Mouse (Mus musculus) MEL (cell line): ENCODE measurements around the gene St6gal1. TPM values are rescaled to one million over a fixed set of nuclear protein-coding genes. Genes with fewer than 3 reads are reported as not detected.

Experiments
- DNase-seq: peaks from one replicate; pipeline ENCODE4 v3.0.0; 2011; ENCODE audit warnings: low read depth, low spot score
- H3K27ac ChIP-seq: 2 replicates; pipeline ENCODE4 v1.5.1; 2012; ENCODE audit warnings: low read depth, mild to moderate bottlenecking, control low read depth, low read length, moderate library complexity; ENCODE audit not compliant: control insufficient read depth
- H3K27me3 ChIP-seq, 2 experiments: fragments of 150-350 bp in 1 of 2; sonication (generic) in 1 of 2; 2 replicates each; pipeline ENCODE4 v1.6.1; 2012; ENCODE audit warnings: low read length in 2 of 2, mild to moderate bottlenecking in 2 of 2, improper control_type of control experiment in 1 of 2, moderate library complexity in 1 of 2; ENCODE audit not compliant: insufficient read depth in 2 of 2, control insufficient read depth in 1 of 2
- H3K36me3 ChIP-seq, 2 experiments: 2 replicates each; pipeline ENCODE4 v1.6.1; 2012 to 2014; ENCODE audit warnings: low read length in 2 of 2, improper control_type of control experiment in 1 of 2, inconsistent platforms in 1 of 2, mild to moderate bottlenecking in 1 of 2; ENCODE audit not compliant: insufficient read depth in 2 of 2, control insufficient read depth in 1 of 2
- H3K4me1 ChIP-seq, 2 experiments: fragments of 150-350 bp in 1 of 2; sonication (generic) in 1 of 2; 2 replicates each; pipeline ENCODE4 v1.6.1; 2012; ENCODE audit warnings: low read length in 2 of 2, improper control_type of control experiment in 1 of 2, mild to moderate bottlenecking in 1 of 2; ENCODE audit not compliant: insufficient read depth in 2 of 2, control insufficient read depth in 1 of 2
- H3K4me3 ChIP-seq, 2 experiments: fragments of 150-350 bp in 1 of 2; sonication (generic) in 1 of 2; 2 replicates each; pipeline ENCODE4 v1.5.1; 2012; ENCODE audit warnings: low read depth in 2 of 2, low read length in 2 of 2, mild to moderate bottlenecking in 2 of 2, moderate library complexity in 2 of 2, control low read depth in 1 of 2, improper control_type of control experiment in 1 of 2; ENCODE audit not compliant: control insufficient read depth in 1 of 2, insufficient read depth in 1 of 2
- H3K79me2 ChIP-seq: 2 replicates; pipeline ENCODE4 v1.6.1; 2012; ENCODE audit warnings: mild to moderate bottlenecking, low read length, moderate library complexity; ENCODE audit not compliant: control insufficient read depth, poor library complexity, insufficient read depth
- H3K9ac ChIP-seq: 2 replicates; pipeline ENCODE4 v1.6.1; 2012; ENCODE audit warnings: low read depth, mild to moderate bottlenecking, control low read depth, low read length, moderate library complexity; ENCODE audit not compliant: control insufficient read depth, poor library complexity, severe bottlenecking
- H3K9me3 ChIP-seq: fragments of 150-350 bp; sonication (generic); replicated peaks from 2 replicates; pipeline ENCODE4 v1.6.1; 2012; ENCODE audit warnings: mild to moderate bottlenecking, low read length, improper control_type of control experiment, moderate library complexity; ENCODE audit not compliant: insufficient read depth
- BHLHE40 ChIP-seq: IDR thresholded peaks from 2 replicates; pipeline ENCODE4 v1.6.1; 2012; ENCODE audit warnings: low read depth, mild to moderate bottlenecking, inconsistent platforms, low read length, improper control_type of control experiment, borderline replicate concordance
- CHD2 ChIP-seq: IDR thresholded peaks from 2 replicates; pipeline ENCODE4 v1.6.1; 2011; ENCODE audit warnings: low read length, improper control_type of control experiment
- E2F4 ChIP-seq: IDR thresholded peaks from 2 replicates; pipeline ENCODE4 v1.6.1; 2011; ENCODE audit warnings: low read depth, low read length, improper control_type of control experiment, borderline replicate concordance
- GATA1 ChIP-seq: IDR thresholded peaks from 2 replicates; pipeline ENCODE4 v1.6.1; 2011; ENCODE audit warnings: low read depth, low read length, improper control_type of control experiment
- HCFC1 ChIP-seq: IDR thresholded peaks from 2 replicates; pipeline ENCODE4 v1.6.1; 2012; ENCODE audit warnings: low read depth, mild to moderate bottlenecking, inconsistent platforms, low read length, improper control_type of control experiment, moderate library complexity
- KAT2A ChIP-seq: conservative IDR thresholded peaks from 2 replicates; pipeline ENCODE4 v1.6.1; 2012; ENCODE audit warnings: low read depth, low read length, improper control_type of control experiment, inconsistent platforms
- MAFK ChIP-seq: IDR thresholded peaks from 2 replicates; pipeline ENCODE4 v1.6.1; 2011; ENCODE audit warnings: low read depth, mild to moderate bottlenecking, low read length, improper control_type of control experiment, borderline replicate concordance
- MAX ChIP-seq: IDR thresholded peaks from 2 replicates; pipeline ENCODE4 v1.6.1; 2011; ENCODE audit warnings: low read length, improper control_type of control experiment
- MAZ ChIP-seq: IDR thresholded peaks from 2 replicates; pipeline ENCODE4 v1.6.1; 2012; ENCODE audit warnings: low read depth, mild to moderate bottlenecking, inconsistent platforms, low read length, improper control_type of control experiment
- MEF2A ChIP-seq: IDR thresholded peaks from 2 replicates; pipeline ENCODE4 v1.6.1; 2014; ENCODE audit warnings: low read depth, mild to moderate bottlenecking, inconsistent platforms, low read length, improper control_type of control experiment; ENCODE audit not compliant: poor library complexity, insufficient replicate concordance, severe bottlenecking; ENCODE audit errors: extremely low read depth
- MXI1 ChIP-seq: IDR thresholded peaks from 2 replicates; pipeline ENCODE4 v1.6.1; 2011; ENCODE audit warnings: mild to moderate bottlenecking, low read depth, low read length, improper control_type of control experiment
- MYB ChIP-seq: IDR thresholded peaks from 2 replicates; pipeline ENCODE4 v1.6.1; 2011; ENCODE audit warnings: mild to moderate bottlenecking, low read depth, low read length, improper control_type of control experiment
- NELFE ChIP-seq: IDR thresholded peaks from 2 replicates; pipeline ENCODE4 v1.6.1; 2011; ENCODE audit warnings: low read depth, low read length, improper control_type of control experiment
- NRF1 ChIP-seq: IDR thresholded peaks from 2 replicates; pipeline ENCODE4 v1.6.1; 2014; ENCODE audit warnings: low read depth, mild to moderate bottlenecking, inconsistent platforms, low read length, improper control_type of control experiment, moderate library complexity; ENCODE audit not compliant: poor library complexity, insufficient read depth, severe bottlenecking
- POLR2A ChIP-seq, 2 experiments: IDR thresholded peaks; 2 replicates each; pipeline ENCODE4 v1.6.1; 2011 to 2012; ENCODE audit warnings: low read length in 2 of 2, mild to moderate bottlenecking in 2 of 2, control low read depth in 1 of 2, improper control_type of control experiment in 1 of 2, low read depth in 1 of 2, moderate library complexity in 1 of 2; ENCODE audit not compliant: control insufficient read depth in 1 of 2, insufficient read depth in 1 of 2, poor library complexity in 1 of 2
- POLR2AphosphoS5 ChIP-seq: IDR thresholded peaks from 2 replicates; pipeline ENCODE4 v1.6.1; 2012; ENCODE audit warnings: low read depth, borderline replicate concordance, mild to moderate bottlenecking, inconsistent platforms, low read length, moderate library complexity, mixed read lengths
- RAD21 ChIP-seq: IDR thresholded peaks from 2 replicates; pipeline ENCODE4 v1.6.1; 2011; ENCODE audit warnings: mild to moderate bottlenecking, low read depth, low read length, improper control_type of control experiment
- RCOR1 ChIP-seq: IDR thresholded peaks from 2 replicates; pipeline ENCODE4 v1.6.1; 2012; ENCODE audit warnings: low read depth, mild to moderate bottlenecking, inconsistent platforms, low read length, improper control_type of control experiment
- TAL1 ChIP-seq: IDR thresholded peaks from 2 replicates; pipeline ENCODE4 v1.6.1; 2012; ENCODE audit warnings: mild to moderate bottlenecking, inconsistent platforms, low read length, moderate library complexity, mixed read lengths
- TCF12 ChIP-seq: IDR thresholded peaks from 2 replicates; pipeline ENCODE4 v1.6.1; 2014; ENCODE audit warnings: low read depth, mild to moderate bottlenecking, inconsistent platforms, low read length, improper control_type of control experiment, moderate library complexity
- UBTF ChIP-seq: IDR thresholded peaks from 2 replicates; pipeline ENCODE4 v1.6.1; 2012; ENCODE audit warnings: low read depth, mild to moderate bottlenecking, inconsistent platforms, low read length, improper control_type of control experiment, moderate library complexity, borderline replicate concordance; ENCODE audit not compliant: insufficient read depth
- USF1 ChIP-seq: IDR thresholded peaks from 2 replicates; pipeline ENCODE4 v1.6.1; 2014; ENCODE audit warnings: low read depth, mild to moderate bottlenecking, inconsistent platforms, low read length, improper control_type of control experiment, moderate library complexity
- USF2 ChIP-seq, 2 experiments: IDR thresholded peaks; 2 replicates each; pipeline ENCODE4 v1.6.1; 2011 to 2012; ENCODE audit warnings: improper control_type of control experiment in 2 of 2, low read length in 2 of 2, borderline replicate concordance in 1 of 2, inconsistent platforms in 1 of 2, low read depth in 1 of 2, mild to moderate bottlenecking in 1 of 2; ENCODE audit not compliant: insufficient read depth in 1 of 2
- ZC3H11A ChIP-seq: IDR thresholded peaks from 2 replicates; pipeline ENCODE4 v1.6.1; 2012; ENCODE audit warnings: low read depth, mild to moderate bottlenecking, inconsistent platforms, low read length, improper control_type of control experiment
- ZMIZ1 ChIP-seq: IDR thresholded peaks from 2 replicates; pipeline ENCODE4 v1.6.1; 2012; ENCODE audit warnings: low read depth, mild to moderate bottlenecking, inconsistent platforms, low read length, improper control_type of control experiment, moderate library complexity
- polyA plus RNA-seq, 2 experiments: library from polyadenylated mRNA; stranded (reverse) in 1 of 2; unstranded in 1 of 2; fragments of >175 nt in 1 of 2; fragments of >200 nt in 1 of 2; gene quantifications; 2 replicates each; pipeline versions ENCODE4 v1.2.1 to v1.2.4; 2012; ENCODE audit warnings: low replicate concordance in 2 of 2, low read depth in 1 of 2; ENCODE audit not compliant: insufficient read length in 2 of 2, insufficient read depth in 1 of 2, missing spikeins in 1 of 2
- total RNA-seq: library from RNA; depleted of rRNA; stranded (reverse); fragments of 300-350 nt; gene quantifications from 2 replicates; pipeline ENCODE4 v1.2.3, GENCODE M21; 2012

Gene St6gal1
- total and polyA plus RNA-seq, 3 experiments = not detected

GRCm38 (mm10) chr16:23290171-23290570 lies 65.6 kb downstream of the St6gal1 start:
- Histone ChIP-seq H3K27me3 (no peaks in the 10 kb centered on the region; a peak in 1 of 4 replicates), H3K79me2 (no peaks in the 10 kb centered on the region), H3K9ac (no peak overlapping the region), H3K4me3 (no peak overlapping the region), H3K4me1 (no peaks in the 10 kb centered on the region), H3K9me3 (no peaks in the 10 kb centered on the region), H3K27ac (no peak overlapping the region), H3K36me3 (no peaks in the 10 kb centered on the region)
- DNase-seq = no peak
- TF ChIP-seq MAFK (no peak), UBTF (no peak), MAZ (no peak), NRF1 (no peak), E2F4 (no peak), KAT2A (no peak), MAX (no peak), USF2 (IDR thresholded peaks at IDR 0.05; ENCODE audit: borderline replicate concordance in 1 of 2, insufficient read depth in 1 of 2, low read depth in 1 of 2, low read length in 2 of 2) (no peak), TCF12 (no peak), HCFC1 (no peak), ZC3H11A (no peak), RAD21 (no peak), GATA1 (no peak)

DNA sequence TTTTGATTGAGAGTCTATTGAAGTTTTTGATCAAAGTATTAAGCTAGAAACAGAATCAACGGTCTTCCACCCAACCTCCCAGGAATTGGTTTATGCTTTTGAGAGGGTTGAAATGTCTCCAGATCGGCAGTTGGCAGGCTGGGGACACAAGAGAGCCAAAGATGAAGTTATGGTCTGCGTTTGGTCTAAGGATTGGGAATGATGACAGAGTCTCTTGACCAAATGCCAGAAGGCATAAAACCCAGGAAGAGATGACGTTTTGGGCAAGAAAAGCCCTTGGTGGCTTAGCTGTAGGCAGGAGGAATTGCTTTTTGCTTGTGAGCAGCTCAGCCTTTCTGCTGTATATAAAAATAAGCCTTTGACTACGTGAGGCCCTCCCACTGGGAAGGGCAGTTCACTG lies 67.0 kb downstream of the St6gal1 start:
- no peaks in the 10 kb centered on the region for H3K36me3 ChIP-seq
- no peaks in the 10 kb centered on the region for H3K79me2 ChIP-seq
- H3K4me3 ChIP-seq = no peak overlapping the region
- DNase-seq = no peak
- H3K4me1 ChIP-seq = no peaks in the 10 kb centered on the region
- no peak overlapping the region for H3K9ac ChIP-seq
- no peak overlapping the region for H3K27ac ChIP-seq
- TF ChIP-seq CHD2 (no peak), POLR2AphosphoS5 (no peak), USF1 (no peak), USF2 (IDR thresholded peaks at IDR 0.05; ENCODE audit: borderline replicate concordance in 1 of 2, insufficient read depth in 1 of 2, low read depth in 1 of 2, low read length in 2 of 2) (no peak), MYB (no peak), E2F4 (no peak), TAL1 (no peak), BHLHE40 (no peak), MAX (no peak), RCOR1 (no peak), NELFE (no peak), POLR2A (IDR thresholded peaks at IDR 0.05; ENCODE audit: control insufficient read depth in 1 of 2, insufficient read depth in 1 of 2, low read depth in 1 of 2, low read length in 2 of 2, poor library complexity in 1 of 2) (no peak), MEF2A (no peak), ZMIZ1 (no peak), MXI1 (no peak)
- H3K27me3 ChIP-seq = no peaks in the 10 kb centered on the region; a peak in 2 of 4 replicates
- no peaks in the 10 kb centered on the region for H3K9me3 ChIP-seq
